Mouse (Mus musculus): ENCODE data around the gene 9530068E07Rik. TPM values are rescaled to one million over a fixed set of nuclear protein-coding genes. Genes with fewer than 3 reads are reported as not detected.
A peak's percentile ranks its signal among the peaks of the same experiment; 100 is the strongest.

9530068E07Rik gene
- total RNA-seq, 4 experiments from 2014 or later: 69.8 to 70.9 (median 70.0) TPM

GRCm38 (mm10) chr11:52421053-52421778 lies 25.0 kb downstream of the 9530068E07Rik start:
- DNase-seq (ENCODE audit: low spot score): peak; percentile 55

GRCm38 (mm10) chr11:52429440-52429839 lies 33.2 kb downstream of the 9530068E07Rik start:
- DNase-seq (ENCODE audit: low spot score): no peak

GRCm38 (mm10) chr11:52431594-52431993 lies 35.4 kb downstream of the 9530068E07Rik start:
- DNase-seq (ENCODE audit: low spot score): no peak

GRCm38 (mm10) chr11:52432148-52432547 lies 35.9 kb downstream of the 9530068E07Rik start:
- DNase-seq (ENCODE audit: low spot score): no peak

GRCm38 (mm10) chr11:52433076-52433796 lies 37.0 kb downstream of the 9530068E07Rik start:
- no peak for DNase-seq (ENCODE audit: low spot score)

- no peak for DNase-seq (ENCODE audit: low spot score)
Observed at GRCm38 (mm10) chr11:52433797-52434195, 37.6 kb downstream of the 9530068E07Rik start.

GRCm38 (mm10) chr11:52435466-52435865 lies 39.2 kb downstream of the 9530068E07Rik start:
- DNase-seq (ENCODE audit: low spot score): no peak

- no peak for DNase-seq (ENCODE audit: low spot score)
Observed at GRCm38 (mm10) chr11:52437123-52437522, 40.9 kb downstream of the 9530068E07Rik start.

- no peak for DNase-seq (ENCODE audit: low spot score)
Observed at GRCm38 (mm10) chr11:52441096-52441495, 44.9 kb downstream of the 9530068E07Rik start.

- peak; percentile 57 for DNase-seq (ENCODE audit: low spot score)
Observed at GRCm38 (mm10) chr11:52447242-52447641, 51.0 kb downstream of the 9530068E07Rik start.

GRCm38 (mm10) chr11:52449004-52449403 lies 52.8 kb downstream of the 9530068E07Rik start:
- DNase-seq (ENCODE audit: low spot score): no peak

- DNase-seq (ENCODE audit: low spot score): no peak
Observed at GRCm38 (mm10) chr11:52458281-52458680, 62.1 kb downstream of the 9530068E07Rik start.

Other genes with a start within 250 kb of the 9530068E07Rik start
- not detected for gene Olfr1371, start 182.4 kb upstream of the 9530068E07Rik start, total RNA-seq (2022)
- 100 to 1,000 TPM; 243 to 269 (median 257) TPM for gene Skp1a, start 164.4 kb upstream of the 9530068E07Rik start, total RNA-seq (2022)
- gene Tcf7, start 113.4 kb upstream of the 9530068E07Rik start, total RNA-seq (2022): 1 to 10 TPM in 1 of 4 experiments, under 1 TPM in 3; 0.44 to 1.0 (median 0.83) TPM
- gene Vdac1, start 35.6 kb upstream of the 9530068E07Rik start, total RNA-seq (2022): 1,000 to 10,000 TPM; 1,103 to 1,162 (median 1,146) TPM

Data from heart, adult 8-10 months (tissue).